Mouse (Mus musculus) lung, embryonic 15.5 days (tissue): Measurements from ENCODE around the gene Ttc30a2. TPM values are rescaled to one million over a fixed set of nuclear protein-coding genes. Genes with fewer than 3 reads are reported as not detected.
A peak's percentile ranks its signal among the peaks of the same experiment; 100 is the strongest.
"Not testable (repeated sequence)": the region's sequence is repeated elsewhere in the genome, so short reads cannot be mapped to it uniquely, and the experiment has no call there.

Experiments used
- ATAC-seq: fragments of 200-750 bp; cut with Nextera tagmentation; 2 replicates; pipeline ENCODE4 v1.8.0; 2017; ENCODE audit warnings: moderate number of reproducible peaks, borderline replicate concordance; ENCODE audit not compliant: low FRiP score, low TSS enrichment; ENCODE audit errors: extremely low read depth
- H3K27ac ChIP-seq: fragments of 300-500 bp; sonication (generic); 2 replicates; pipeline ENCODE4 v1.5.1; 2015; ENCODE audit warnings: moderate library complexity, mild to moderate bottlenecking, inconsistent platforms
- H3K27me3 ChIP-seq: fragments of 300-500 bp; sonication (generic); 2 replicates; pipeline ENCODE4 v1.6.1; 2015; ENCODE audit warnings: inconsistent platforms
- H3K36me3 ChIP-seq: fragments of 300-500 bp; sonication (generic); 2 replicates; pipeline ENCODE4 v1.6.1; 2015; ENCODE audit warnings: inconsistent platforms
- H3K4me1 ChIP-seq: fragments of 300-500 bp; sonication (generic); 2 replicates; pipeline ENCODE4 v1.6.1; 2015; ENCODE audit warnings: inconsistent platforms
- H3K4me2 ChIP-seq: fragments of 300-500 bp; sonication (generic); 2 replicates; pipeline ENCODE4 v1.6.1; 2015; ENCODE audit warnings: inconsistent platforms, mild to moderate bottlenecking, moderate library complexity
- H3K4me3 ChIP-seq: fragments of 300-500 bp; sonication (generic); 2 replicates; pipeline ENCODE4 v1.5.1; 2015; ENCODE audit warnings: mild to moderate bottlenecking, inconsistent platforms
- H3K9ac ChIP-seq: fragments of 300-500 bp; sonication (generic); 2 replicates; pipeline ENCODE4 v1.6.1; 2015; ENCODE audit warnings: inconsistent platforms
- H3K9me3 ChIP-seq: fragments of 300-500 bp; sonication (generic); 2 replicates; pipeline ENCODE4 v1.6.1; 2016; ENCODE audit warnings: inconsistent platforms
- WGBS: fragments of 180-500 bp; shearing (Covaris S2); methylation state at CpG from one replicate; pipeline ENCODE4 v1.1.7; 2015; 5-methylcytosine and 5-hydroxymethylcytosine counted together
- polyA plus RNA-seq: library from polyadenylated mRNA; unstranded; fragments of >200 nt; fragmentation: Nextera tagmentation; extraction: Ambion mirVana; gene quantifications from 2 replicates; pipeline ENCODE4 v1.2.1, GENCODE M21; 2015

Gene Ttc30a2
- polyA plus RNA-seq, 1 experiment from 2014 or later: 0.75 TPM

GRCm38 (mm10) chr2:75991581-75992205 is 13.7 kb upstream of the Ttc30a2 start:
- Histone ChIP-seq H3K4me2 (no peak overlapping the region), H3K36me3 (no peaks in the 10 kb centered on the region), H3K27me3 (no peaks in the 10 kb centered on the region; the same call in 1 of the 2 replicates), H3K9me3 (no peaks in the 10 kb centered on the region), H3K4me1 (peaks cover 45% of the 10 kb centered on the region), H3K27ac (peak overlapping the region; percentile 30; the same call in 1 of the 2 replicates), H3K9ac (no peak overlapping the region), H3K4me3 (no peak overlapping the region)
- ATAC-seq: peak; percentile 64
- 13% methylated on average over 6 of the region's 6 CpGs for WGBS

- Histone ChIP-seq H3K4me3 (no peak overlapping the region), H3K9ac (no peak overlapping the region), H3K27ac (peak overlapping the region; percentile 30; the same call in 1 of the 2 replicates), H3K9me3 (no peaks in the 10 kb centered on the region), H3K27me3 (no peaks in the 10 kb centered on the region), H3K4me2 (no peak overlapping the region), H3K4me1 (peaks cover 45% of the 10 kb centered on the region), H3K36me3 (no peaks in the 10 kb centered on the region)
- WGBS: 50% methylated on average over 13 of the region's 13 CpGs
- no peak for ATAC-seq
These were observed 13.0 kb upstream of the Ttc30a2 start for GRCm38 (mm10) chr2:75990885-75991539.

- no peak for ATAC-seq
- WGBS: 54% methylated on average over 4 of the region's 4 CpGs
- Histone ChIP-seq H3K4me3 (no peak overlapping the region), H3K36me3 (no peaks in the 10 kb centered on the region), H3K4me1 (peaks cover 45% of the 10 kb centered on the region), H3K4me2 (no peak overlapping the region), H3K27me3 (no peaks in the 10 kb centered on the region), H3K27ac (no peak overlapping the region), H3K9me3 (no peaks in the 10 kb centered on the region), H3K9ac (no peak overlapping the region)
These were observed 11.7 kb upstream of the Ttc30a2 start for GRCm38 (mm10) chr2:75989694-75990093.

- H3K9me3 ChIP-seq: no peaks in the 10 kb centered on the region
- H3K27me3 ChIP-seq: no peaks in the 10 kb centered on the region
- no peak overlapping the region for H3K4me2 ChIP-seq
- H3K4me1 ChIP-seq: peaks cover 45% of the 10 kb centered on the region
- no peak overlapping the region for H3K27ac ChIP-seq
- 32% methylated on average over 7 of the region's 7 CpGs for WGBS
- no peak overlapping the region for H3K9ac ChIP-seq
- no peak for ATAC-seq
- no peaks in the 10 kb centered on the region for H3K36me3 ChIP-seq
- H3K4me3 ChIP-seq: no peak overlapping the region
These were observed 10.9 kb upstream of the Ttc30a2 start for GRCm38 (mm10) chr2:75988779-75989363.

GRCm38 (mm10) chr2:75988378-75988777 is 10.4 kb upstream of the Ttc30a2 start:
- no peak for ATAC-seq
- Histone ChIP-seq H3K4me1 (peaks cover 45% of the 10 kb centered on the region), H3K4me2 (no peak overlapping the region), H3K27me3 (no peaks in the 10 kb centered on the region), H3K27ac (no peak overlapping the region), H3K9ac (no peak overlapping the region), H3K9me3 (no peaks in the 10 kb centered on the region), H3K4me3 (no peak overlapping the region), H3K36me3 (no peaks in the 10 kb centered on the region)
- 20% methylated on average over 4 of the region's 4 CpGs for WGBS

GRCm38 (mm10) chr2:75987739-75988138 is 9.8 kb upstream of the Ttc30a2 start:
- no peaks in the 10 kb centered on the region for H3K27me3 ChIP-seq
- peaks cover 45% of the 10 kb centered on the region for H3K4me1 ChIP-seq
- ATAC-seq: no peak
- no peak overlapping the region for H3K9ac ChIP-seq
- no peak overlapping the region for H3K4me3 ChIP-seq
- no peaks in the 10 kb centered on the region for H3K36me3 ChIP-seq
- 55% methylated on average over 9 of the region's 9 CpGs for WGBS
- H3K27ac ChIP-seq: no peak overlapping the region
- H3K9me3 ChIP-seq: no peaks in the 10 kb centered on the region
- H3K4me2 ChIP-seq: no peak overlapping the region

GRCm38 (mm10) chr2:75985124-75985523 is 7.2 kb upstream of the Ttc30a2 start:
- ATAC-seq: peak; percentile 67
- Histone ChIP-seq H3K4me1 (peaks cover 23% of the 10 kb centered on the region), H3K9me3 (no peaks in the 10 kb centered on the region), H3K27ac (no peak overlapping the region), H3K9ac (no peak overlapping the region), H3K36me3 (no peaks in the 10 kb centered on the region), H3K4me2 (no peak overlapping the region), H3K4me3 (no peak overlapping the region), H3K27me3 (no peaks in the 10 kb centered on the region)
- 1% methylated on average over 2 of the region's 2 CpGs for WGBS

- Histone ChIP-seq H3K4me3 (no peak overlapping the region), H3K4me2 (no peak overlapping the region), H3K9me3 (no peaks in the 10 kb centered on the region), H3K9ac (no peak overlapping the region), H3K27ac (no peak overlapping the region), H3K4me1 (peaks cover 15% of the 10 kb centered on the region), H3K36me3 (no peaks in the 10 kb centered on the region), H3K27me3 (no peaks in the 10 kb centered on the region)
- no peak for ATAC-seq
- 65% methylated on average over 3 of the region's 3 CpGs for WGBS
These were observed 5.9 kb upstream of the Ttc30a2 start for GRCm38 (mm10) chr2:75983847-75984246.

- Histone ChIP-seq H3K4me3 (no peak overlapping the region), H3K4me2 (no peak overlapping the region), H3K27me3 (no peaks in the 10 kb centered on the region), H3K27ac (no peak overlapping the region), H3K9me3 (no peaks in the 10 kb centered on the region), H3K9ac (no peak overlapping the region), H3K36me3 (no peaks in the 10 kb centered on the region), H3K4me1 (peaks cover 8% of the 10 kb centered on the region)
- WGBS: 96% methylated on average over 3 of the region's 3 CpGs
- ATAC-seq: no peak
These were observed 5.1 kb upstream of the Ttc30a2 start for GRCm38 (mm10) chr2:75983091-75983490.

- 90% methylated on average over 4 of the region's 4 CpGs for WGBS
- no peaks in the 10 kb centered on the region for H3K36me3 ChIP-seq
- H3K4me2 ChIP-seq: no peak overlapping the region
- no peaks in the 10 kb centered on the region for H3K9me3 ChIP-seq
- H3K27ac ChIP-seq: no peak overlapping the region
- H3K4me3 ChIP-seq: no peak overlapping the region
- ATAC-seq: no peak
- no peak overlapping the region for H3K9ac ChIP-seq
- no peaks in the 10 kb centered on the region for H3K27me3 ChIP-seq
- H3K4me1 ChIP-seq: peaks cover 3% of the 10 kb centered on the region; the same call in 1 of the 2 replicates
These were observed 4.7 kb upstream of the Ttc30a2 start for GRCm38 (mm10) chr2:75982626-75983025.

- not testable (repeated sequence) for H3K4me1 ChIP-seq, H3K36me3 ChIP-seq, H3K9me3 ChIP-seq, H3K27me3 ChIP-seq
- peak within 1 kb of the TSS; percentile 77 for H3K4me2 ChIP-seq
- WGBS: 4% methylated on average over 34 of the region's 34 CpGs
- ATAC-seq: peak; percentile 50; the same call in 1 of the 2 replicates
- H3K4me3 ChIP-seq: peak within 1 kb of the TSS; percentile 51
- H3K27ac ChIP-seq: peak within 1 kb of the TSS; percentile 53
- peak within 1 kb of the TSS; percentile 38 for H3K9ac ChIP-seq
These were observed 3.6 kb upstream of the Ttc30a2 start, which contains the start of gene Ttc30a1 for GRCm38 (mm10) chr2:75981440-75982081. Gene Ttc30a1, minus strand, starts transcription at chr2:75981967.
